Mouse (Mus musculus): ENCODE measurements around the gene Slc35b3. TPM values are rescaled to one million over a fixed set of nuclear protein-coding genes. Genes with fewer than 3 reads are reported as not detected.

Slc35b3 gene
- total RNA-seq (2017), result 15.9 and 37.7 TPM in 2 replicates

DNA sequence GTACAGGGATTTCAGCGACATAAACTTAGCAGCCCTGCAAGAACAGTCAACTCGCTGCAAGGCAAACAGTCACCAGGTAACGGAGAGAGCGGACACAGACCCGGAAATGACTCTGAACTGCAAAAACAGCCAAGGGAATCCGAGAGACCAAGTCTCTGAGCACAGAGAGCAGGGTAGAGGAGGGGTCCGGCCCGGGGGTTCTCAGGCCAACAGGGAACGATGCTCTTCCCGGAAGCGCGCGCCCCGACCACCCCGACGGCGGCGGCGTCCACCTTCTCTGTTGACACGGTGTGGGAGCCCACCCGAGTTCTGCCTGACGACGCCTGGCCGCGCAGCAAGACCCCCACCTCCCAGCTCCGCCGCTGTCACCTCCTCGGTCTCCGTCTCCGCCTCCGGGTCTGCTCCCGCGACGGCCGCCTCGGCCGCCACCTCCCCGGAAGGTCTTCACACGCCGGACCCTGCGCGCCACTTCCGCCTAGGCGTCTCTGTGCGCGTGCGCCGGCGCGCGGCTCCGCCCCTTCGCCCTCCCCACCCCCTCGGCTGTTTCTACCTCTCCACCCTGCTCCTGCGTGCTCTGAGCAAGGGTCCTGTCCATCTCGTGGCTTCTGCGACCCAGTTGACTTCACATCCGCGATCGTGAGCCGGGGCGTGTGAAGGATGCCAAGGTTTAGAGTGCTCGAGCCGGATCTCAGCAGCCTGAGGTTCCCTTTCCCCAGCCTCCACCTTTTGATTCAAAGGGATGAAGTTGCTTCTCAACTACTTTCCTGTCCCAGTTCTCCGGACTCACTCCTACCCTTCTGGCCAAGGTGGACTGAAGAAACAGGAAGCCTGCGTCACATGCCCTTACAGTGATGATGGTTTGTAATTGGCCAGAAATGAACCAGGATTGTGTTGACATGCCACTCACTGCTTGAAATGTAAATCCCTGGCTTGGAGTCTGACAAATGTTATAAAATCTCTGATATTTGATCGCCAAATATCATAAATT is at the start of gene Slc35b3:
Slc35b3 (minus strand) TSS at position 813 of the 988 bp plus-strand sequence.
- ATAC-seq (replicated peaks in 1 of 2; ENCODE audit: insufficient read depth in 1 of 2, low FRiP score in 2 of 2, low TSS enrichment in 1 of 2, low read depth in 1 of 2, poor library complexity in 2 of 2, severe bottlenecking in 2 of 2), result peak; percentile 86 to 92

DNA sequence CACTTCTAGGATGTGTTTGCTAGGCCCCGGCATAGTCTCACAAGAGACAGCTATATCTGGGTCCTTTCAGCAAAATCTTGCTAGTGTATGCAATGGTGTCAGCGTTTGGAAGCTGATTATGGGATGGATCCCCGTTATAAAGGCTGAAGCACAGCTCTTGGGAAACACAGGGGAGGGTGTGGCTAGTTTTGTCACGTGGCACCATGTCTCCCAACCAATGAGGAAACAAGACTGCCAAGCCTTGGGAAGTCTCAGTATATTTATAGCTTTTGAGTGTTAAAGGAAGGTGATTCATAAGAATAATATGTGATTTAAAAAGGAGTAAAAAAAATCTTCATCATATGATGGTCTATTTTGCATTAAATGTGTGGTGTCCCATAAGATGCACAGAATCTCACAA is 49.6 kb upstream of the Slc35b3 start:
- no peak for ATAC-seq (replicated peaks in 1 of 2; ENCODE audit: insufficient read depth in 1 of 2, low FRiP score in 2 of 2, low TSS enrichment in 1 of 2, low read depth in 1 of 2, poor library complexity in 2 of 2, severe bottlenecking in 2 of 2)

DNA sequence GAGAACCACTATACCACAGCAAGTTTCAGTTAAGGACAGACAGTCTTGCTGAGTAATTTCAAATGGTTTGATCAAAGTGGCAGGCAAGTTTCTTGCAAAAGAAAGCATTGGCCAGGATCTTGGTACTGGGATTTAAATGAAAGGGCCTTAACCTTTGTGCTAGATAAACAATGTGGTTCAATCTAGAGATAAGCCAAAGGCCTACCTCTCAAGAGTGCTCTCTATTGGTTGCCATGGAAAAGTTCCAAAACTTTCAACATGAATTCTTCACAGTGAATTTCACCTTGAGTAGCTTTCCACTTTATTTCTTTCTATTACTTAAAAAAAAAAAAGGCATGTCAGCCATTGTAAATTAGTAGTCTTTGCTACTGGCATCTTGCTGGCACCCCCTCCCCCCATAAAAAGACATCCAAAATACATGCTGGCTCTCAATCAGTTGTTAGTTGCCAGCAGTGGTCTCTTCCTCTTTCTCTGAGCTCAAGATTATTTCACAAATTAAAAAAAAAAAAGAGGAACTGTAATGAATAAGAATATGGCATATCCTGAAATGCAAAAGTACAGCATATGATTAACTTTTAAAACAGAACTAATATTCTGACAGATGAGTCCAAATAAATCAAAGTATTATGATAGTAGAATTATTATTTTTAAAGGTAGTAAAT is 42.6 kb upstream of the Slc35b3 start:
- ATAC-seq (replicated peaks in 1 of 2; ENCODE audit: insufficient read depth in 1 of 2, low FRiP score in 2 of 2, low TSS enrichment in 1 of 2, low read depth in 1 of 2, poor library complexity in 2 of 2, severe bottlenecking in 2 of 2), result peak; percentile 72 to 85

DNA sequence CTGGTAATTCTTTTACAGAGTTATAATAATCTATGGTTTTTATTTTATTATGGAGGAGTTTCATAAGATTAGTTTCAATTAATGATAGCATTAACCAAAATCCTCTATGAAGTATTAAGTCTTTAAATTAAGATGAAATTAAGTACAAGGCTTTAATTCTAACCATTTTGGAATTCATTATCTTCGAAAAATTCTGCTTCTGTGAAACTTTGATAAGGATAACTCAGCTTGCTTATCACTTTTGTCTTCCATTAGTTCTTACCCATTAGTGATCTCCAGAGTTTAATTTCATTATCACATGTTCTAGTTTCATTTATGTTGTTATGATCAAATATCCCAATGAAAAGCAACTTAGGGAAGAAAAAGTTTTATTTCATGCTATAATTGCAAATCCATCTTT is 41.7 kb upstream of the Slc35b3 start:
- no peak for ATAC-seq (replicated peaks in 1 of 2; ENCODE audit: insufficient read depth in 1 of 2, low FRiP score in 2 of 2, low TSS enrichment in 1 of 2, low read depth in 1 of 2, poor library complexity in 2 of 2, severe bottlenecking in 2 of 2)

DNA sequence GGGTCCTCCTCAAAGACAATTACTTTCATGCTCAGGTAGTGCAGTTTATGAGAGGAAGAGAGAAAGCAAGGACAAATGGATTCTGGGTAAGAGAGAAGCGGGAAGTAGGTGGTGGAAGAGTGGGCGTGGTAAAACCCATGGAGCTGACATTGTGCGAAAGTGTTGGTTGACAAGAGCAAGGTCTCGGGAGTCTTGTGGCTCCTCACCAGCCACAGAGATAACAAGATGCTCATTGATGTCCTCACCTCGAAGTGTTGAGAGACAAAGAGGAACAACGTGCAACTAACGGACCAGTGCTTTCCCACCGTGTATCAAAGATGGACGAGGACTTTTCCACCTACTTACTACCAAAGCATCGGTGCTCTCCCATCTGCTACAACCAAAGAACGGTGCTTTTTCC is 40.8 kb upstream of the Slc35b3 start:
- no peak for ATAC-seq (replicated peaks in 1 of 2; ENCODE audit: insufficient read depth in 1 of 2, low FRiP score in 2 of 2, low TSS enrichment in 1 of 2, low read depth in 1 of 2, poor library complexity in 2 of 2, severe bottlenecking in 2 of 2)

DNA sequence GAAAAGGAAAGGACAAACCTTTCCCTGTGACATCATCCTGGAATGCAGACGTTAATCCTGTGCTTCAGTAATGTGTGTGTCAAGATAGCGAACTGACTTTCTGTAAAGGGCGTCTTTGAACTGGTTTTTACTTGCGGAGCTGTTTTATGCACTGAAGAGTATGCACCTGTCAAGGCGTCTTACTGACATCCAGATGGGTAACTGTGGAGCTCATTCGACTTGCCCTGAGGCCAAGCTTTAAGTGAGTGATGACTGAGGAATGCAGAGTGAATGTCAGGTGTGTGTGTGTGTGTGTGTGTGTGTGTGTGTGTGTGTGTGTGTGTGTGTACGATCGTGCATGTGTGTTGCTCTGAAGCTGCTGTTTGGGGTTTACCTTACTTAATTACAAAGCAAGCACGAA is 38.3 kb upstream of the Slc35b3 start:
- no peak for ATAC-seq (replicated peaks in 1 of 2; ENCODE audit: insufficient read depth in 1 of 2, low FRiP score in 2 of 2, low TSS enrichment in 1 of 2, low read depth in 1 of 2, poor library complexity in 2 of 2, severe bottlenecking in 2 of 2)

DNA sequence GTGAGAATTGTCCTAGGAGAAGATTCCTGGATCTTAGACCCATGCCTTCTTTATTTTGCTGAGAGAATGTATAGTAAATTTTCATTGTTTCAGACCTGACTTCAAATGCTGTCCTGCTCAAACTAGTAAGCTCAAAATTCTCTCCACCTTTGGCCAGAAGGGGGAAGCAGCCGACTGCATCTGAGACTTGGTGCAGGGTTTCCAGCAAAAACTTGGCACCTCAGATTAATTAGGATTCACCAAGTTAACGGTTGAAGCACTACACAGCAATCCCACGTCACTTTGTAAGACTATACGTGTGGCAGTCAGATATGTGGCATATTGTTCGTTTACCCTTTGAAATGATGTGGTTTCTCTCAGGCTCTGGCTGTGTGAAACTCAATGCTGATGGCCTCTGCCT is 31.9 kb upstream of the Slc35b3 start:
- ATAC-seq (replicated peaks in 1 of 2; ENCODE audit: insufficient read depth in 1 of 2, low FRiP score in 2 of 2, low TSS enrichment in 1 of 2, low read depth in 1 of 2, poor library complexity in 2 of 2, severe bottlenecking in 2 of 2), result no peak

DNA sequence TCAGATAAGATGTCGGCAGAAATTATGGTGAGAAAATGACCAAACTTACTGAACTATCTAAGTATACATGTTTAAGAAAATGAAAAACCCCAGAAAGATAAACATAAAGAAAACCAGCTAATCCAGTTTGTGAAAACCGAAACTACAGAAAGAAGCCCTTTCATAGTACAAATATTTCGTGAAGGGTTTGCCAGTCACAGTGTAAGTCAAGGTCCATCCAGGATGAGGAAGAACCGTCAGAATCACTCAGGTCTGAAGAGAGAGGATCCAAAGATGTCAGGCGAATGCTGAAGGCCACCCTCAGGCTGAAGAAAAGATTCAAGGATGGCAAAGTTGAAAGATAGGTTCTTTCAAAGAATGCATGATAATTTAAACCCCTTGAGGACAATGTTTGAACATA is 23.1 kb upstream of the Slc35b3 start:
- ATAC-seq (replicated peaks in 1 of 2; ENCODE audit: insufficient read depth in 1 of 2, low FRiP score in 2 of 2, low TSS enrichment in 1 of 2, low read depth in 1 of 2, poor library complexity in 2 of 2, severe bottlenecking in 2 of 2), result no peak

DNA sequence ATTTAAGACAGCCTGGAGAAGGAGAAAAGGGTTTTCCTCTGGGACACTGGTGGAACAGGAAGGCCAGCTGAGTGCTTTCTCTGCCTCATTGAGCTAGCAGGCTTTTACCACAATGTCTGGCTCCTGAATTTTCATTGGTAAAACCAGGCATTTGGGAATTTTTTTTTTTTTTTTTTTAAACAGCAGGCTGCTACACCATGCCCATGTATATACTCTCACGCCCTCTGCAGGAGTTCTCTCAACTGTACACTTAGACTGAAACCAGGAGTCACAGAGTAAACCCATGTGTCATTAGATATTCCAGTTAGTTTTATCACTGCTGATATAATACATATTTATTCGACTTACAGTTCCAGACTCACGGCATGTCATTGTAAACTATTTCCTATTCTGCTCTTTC is 20.2 kb upstream of the Slc35b3 start:
- no peak for ATAC-seq (replicated peaks in 1 of 2; ENCODE audit: insufficient read depth in 1 of 2, low FRiP score in 2 of 2, low TSS enrichment in 1 of 2, low read depth in 1 of 2, poor library complexity in 2 of 2, severe bottlenecking in 2 of 2)

DNA sequence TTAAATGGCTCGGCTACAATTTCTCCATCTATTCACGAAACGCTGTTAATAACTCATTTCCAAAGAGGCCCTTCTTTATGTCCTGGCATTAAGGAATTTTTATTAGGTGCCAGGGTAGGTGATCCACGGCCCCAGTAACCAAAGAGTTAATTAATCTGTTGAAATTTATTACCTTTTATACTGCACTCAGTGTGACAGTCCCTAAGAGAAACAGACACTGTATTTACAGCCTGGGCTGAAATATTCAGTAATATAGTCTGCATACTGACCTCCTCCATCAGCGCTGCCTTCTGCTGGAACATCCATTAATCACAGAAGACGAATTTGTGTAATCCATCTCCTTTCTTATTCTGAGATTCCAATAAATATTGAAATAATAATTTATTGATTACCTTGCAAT is 16.3 kb upstream of the Slc35b3 start:
- no peak for ATAC-seq (replicated peaks in 1 of 2; ENCODE audit: insufficient read depth in 1 of 2, low FRiP score in 2 of 2, low TSS enrichment in 1 of 2, low read depth in 1 of 2, poor library complexity in 2 of 2, severe bottlenecking in 2 of 2)

DNA sequence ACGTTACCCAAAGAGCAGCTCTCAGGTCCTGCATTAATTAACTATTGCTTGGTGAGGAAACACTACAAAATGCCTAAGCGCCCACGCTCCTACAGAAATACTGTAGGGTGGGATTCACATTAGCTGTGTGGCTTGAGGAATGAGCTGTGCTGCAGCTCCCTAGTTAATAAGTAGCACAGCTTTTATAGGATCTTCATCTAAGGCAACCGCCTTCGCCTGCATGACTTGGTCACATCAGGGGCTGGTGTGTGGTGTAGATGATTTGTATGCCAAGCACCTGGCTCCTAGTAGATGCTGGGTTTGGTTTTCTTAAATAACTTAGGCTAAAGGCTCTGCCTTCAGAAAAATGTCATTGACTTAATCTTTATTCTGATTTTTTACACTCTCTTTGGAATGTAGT is 15.2 kb upstream of the Slc35b3 start:
- ATAC-seq (replicated peaks in 1 of 2; ENCODE audit: insufficient read depth in 1 of 2, low FRiP score in 2 of 2, low TSS enrichment in 1 of 2, low read depth in 1 of 2, poor library complexity in 2 of 2, severe bottlenecking in 2 of 2), result no peak

DNA sequence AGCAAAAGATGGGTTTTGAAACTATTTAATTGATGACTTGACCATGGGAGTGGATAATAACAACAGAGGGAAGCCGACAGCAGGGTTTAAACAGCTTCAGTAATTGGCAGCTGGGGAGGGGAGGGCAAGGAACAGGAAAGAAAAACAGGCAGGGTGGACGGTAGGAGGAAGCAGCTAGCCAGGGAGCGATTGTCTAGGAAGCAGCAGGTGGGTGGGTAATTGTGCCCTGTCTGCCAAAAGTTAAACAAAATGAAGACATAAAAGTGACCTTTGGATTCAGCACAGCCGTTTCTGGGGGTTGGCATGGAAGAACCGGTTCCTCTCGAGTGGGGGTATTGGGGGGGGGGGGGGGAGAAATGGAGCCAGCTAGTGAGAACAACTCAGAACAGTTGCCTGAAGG is 11.9 kb upstream of the Slc35b3 start:
- no peak; a peak in 1 of 4 replicates for ATAC-seq (replicated peaks in 1 of 2; ENCODE audit: insufficient read depth in 1 of 2, low FRiP score in 2 of 2, low TSS enrichment in 1 of 2, low read depth in 1 of 2, poor library complexity in 2 of 2, severe bottlenecking in 2 of 2)

DNA sequence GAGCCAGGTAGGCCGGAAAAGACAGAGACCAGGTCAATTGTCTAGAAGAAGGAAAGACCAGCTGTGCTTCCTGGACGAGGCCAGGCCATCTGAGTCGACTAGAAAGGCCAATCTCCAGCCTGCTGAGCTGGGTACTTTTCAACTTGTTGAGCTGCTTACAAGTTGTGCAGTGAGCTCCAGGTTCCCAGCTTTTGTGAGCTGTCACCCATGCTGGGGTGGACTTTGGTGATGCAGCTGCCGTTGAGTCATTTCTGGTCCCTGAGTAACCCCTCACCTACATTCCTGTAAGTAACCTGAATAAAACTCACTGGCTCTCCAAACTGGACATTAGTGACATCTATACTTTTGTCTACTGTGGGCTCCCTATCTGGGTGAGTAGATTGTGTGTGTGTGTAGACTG is 10.4 kb upstream of the Slc35b3 start:
- no peak for ATAC-seq (replicated peaks in 1 of 2; ENCODE audit: insufficient read depth in 1 of 2, low FRiP score in 2 of 2, low TSS enrichment in 1 of 2, low read depth in 1 of 2, poor library complexity in 2 of 2, severe bottlenecking in 2 of 2)

DNA sequence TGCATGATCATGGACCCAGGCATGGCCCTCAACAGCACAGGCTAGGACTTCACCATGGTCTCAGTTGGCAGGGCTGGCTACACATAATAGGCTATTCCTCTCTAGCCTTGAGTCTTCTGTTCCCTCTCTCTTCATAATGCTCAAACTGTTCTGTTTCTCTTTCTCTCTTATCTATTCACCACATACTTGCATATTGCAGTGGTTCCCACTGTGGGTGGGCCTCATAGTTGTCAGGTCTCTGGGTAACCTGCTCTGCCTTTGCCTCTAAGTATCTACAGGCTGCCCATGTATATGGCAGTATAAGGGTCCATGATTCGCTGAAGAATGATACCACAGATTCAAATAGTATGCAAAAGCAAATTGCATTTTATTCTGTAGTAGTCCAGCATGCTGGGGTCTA is 6.8 kb upstream of the Slc35b3 start:
- no peak for ATAC-seq (replicated peaks in 1 of 2; ENCODE audit: insufficient read depth in 1 of 2, low FRiP score in 2 of 2, low TSS enrichment in 1 of 2, low read depth in 1 of 2, poor library complexity in 2 of 2, severe bottlenecking in 2 of 2)

DNA sequence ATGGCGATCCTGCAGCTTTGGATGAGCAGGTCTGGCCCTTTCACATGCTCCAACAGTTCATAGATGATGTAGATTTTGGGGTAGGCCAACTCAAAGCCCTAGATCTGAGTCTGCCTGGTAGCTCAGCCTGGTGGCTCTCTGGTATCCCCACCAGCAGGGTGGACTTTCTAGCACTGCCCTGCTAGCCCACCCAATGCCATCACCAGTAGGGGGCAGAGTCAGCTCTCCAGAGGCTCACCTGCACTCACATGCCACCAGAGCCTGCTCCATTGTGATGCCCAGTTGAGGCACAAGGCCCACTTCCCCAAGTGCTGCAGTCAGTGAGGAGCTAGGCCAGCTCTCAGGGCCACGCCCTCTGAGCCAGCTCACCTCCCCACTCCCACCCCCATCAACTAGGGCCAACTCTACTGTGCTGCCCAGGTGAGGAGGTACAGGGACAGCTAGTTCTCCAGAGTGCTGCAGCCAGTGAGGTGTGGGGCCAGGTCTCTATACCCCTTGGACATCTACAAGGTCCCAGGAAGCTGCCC is 6.3 kb upstream of the Slc35b3 start:
- ATAC-seq (replicated peaks in 1 of 2; ENCODE audit: insufficient read depth in 1 of 2, low FRiP score in 2 of 2, low TSS enrichment in 1 of 2, low read depth in 1 of 2, poor library complexity in 2 of 2, severe bottlenecking in 2 of 2), result 0 out of 4 replicates have a peak, but pooled peaks of 1 of the 2 experiments have one; percentile 29

DNA sequence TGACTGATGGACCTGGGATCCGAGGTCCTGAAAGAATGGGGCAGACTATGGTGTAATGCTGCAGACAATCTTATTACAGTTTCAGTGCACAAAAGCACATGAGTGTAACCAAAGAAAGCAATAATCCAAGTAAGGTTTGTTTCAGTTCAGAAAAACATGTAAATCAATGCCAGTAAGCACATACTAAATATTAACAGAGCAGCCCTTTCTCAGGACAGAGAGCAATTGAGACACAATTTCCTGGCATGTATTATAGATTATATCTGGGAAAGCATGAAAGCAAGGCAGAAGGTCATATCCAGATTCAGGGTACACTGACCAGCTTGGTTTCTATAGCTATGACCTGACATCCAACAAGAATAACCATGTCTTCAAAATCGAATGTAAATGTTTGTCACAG is 2.1 kb upstream of the Slc35b3 start:
- ATAC-seq (replicated peaks in 1 of 2; ENCODE audit: insufficient read depth in 1 of 2, low FRiP score in 2 of 2, low TSS enrichment in 1 of 2, low read depth in 1 of 2, poor library complexity in 2 of 2, severe bottlenecking in 2 of 2), result no peak

DNA sequence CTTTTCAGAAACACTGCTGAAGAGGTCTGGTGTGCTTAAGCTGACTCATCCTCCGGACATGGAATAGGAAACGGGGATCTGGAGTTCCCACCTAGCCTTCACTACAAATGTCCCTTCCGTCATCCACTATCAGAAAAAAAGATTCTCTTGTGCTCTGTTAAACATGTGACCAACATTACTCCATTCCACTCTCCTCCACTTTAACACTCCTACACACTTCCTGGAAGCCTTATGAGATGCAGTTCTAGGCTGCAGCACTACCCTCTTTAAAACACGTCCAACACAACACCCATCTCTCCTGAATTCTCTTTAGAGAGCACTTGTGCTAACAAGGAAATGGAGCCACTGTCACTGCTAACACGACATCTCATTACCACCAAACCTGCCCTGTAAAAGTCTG is 2.6 kb downstream of the Slc35b3 start:
- no peak for ATAC-seq (replicated peaks in 1 of 2; ENCODE audit: insufficient read depth in 1 of 2, low FRiP score in 2 of 2, low TSS enrichment in 1 of 2, low read depth in 1 of 2, poor library complexity in 2 of 2, severe bottlenecking in 2 of 2)

DNA sequence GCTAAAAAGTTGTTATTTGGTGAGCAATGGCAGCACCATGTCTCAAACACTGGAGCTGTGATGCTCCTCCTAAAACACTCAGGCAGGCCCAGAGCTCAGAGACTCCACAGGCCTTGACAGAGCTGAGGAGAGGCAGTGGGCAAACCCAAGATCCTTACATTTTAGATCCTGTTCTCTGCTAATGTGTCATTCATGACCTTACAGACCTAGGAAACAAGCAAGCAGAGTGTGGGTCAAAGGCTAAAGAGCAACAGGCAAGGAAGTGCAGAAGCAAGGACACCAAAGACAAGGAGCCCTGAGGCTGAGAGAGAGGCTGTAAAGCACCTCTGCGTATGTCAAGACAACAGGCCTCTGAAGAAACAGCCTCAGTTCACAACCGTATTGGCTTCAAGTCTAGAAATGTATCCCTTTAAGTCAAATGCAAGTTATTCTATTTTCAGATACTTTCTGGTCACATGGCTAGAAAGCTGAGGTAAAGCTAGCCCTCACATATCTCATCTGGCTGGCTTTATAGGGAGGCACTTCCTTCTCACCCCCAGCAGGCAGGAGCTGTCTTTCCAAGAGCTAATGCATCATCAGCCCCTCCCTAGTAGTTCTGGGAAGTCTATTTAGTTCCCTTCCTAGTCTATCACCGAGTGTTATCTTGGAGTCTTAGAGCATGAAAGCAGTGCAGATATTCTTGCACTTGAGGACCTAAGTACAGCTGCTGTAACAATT is 14.2 kb downstream of the Slc35b3 start:
- no peak for ATAC-seq (replicated peaks in 1 of 2; ENCODE audit: insufficient read depth in 1 of 2, low FRiP score in 2 of 2, low TSS enrichment in 1 of 2, low read depth in 1 of 2, poor library complexity in 2 of 2, severe bottlenecking in 2 of 2)
